Mouse (Mus musculus) c-Kit-positive CD71-negative TER-119-negative erythroid progenitor cells, embryonic 14.5 days (primary cell): Measurements from ENCODE around the gene Col13a1.

Source experiments
- DNase-seq: peaks from one replicate; pipeline ENCODE4 v3.0.0-alpha.2; 2013; ENCODE audit warnings: low read depth

The Col13a1 gene

DNA sequence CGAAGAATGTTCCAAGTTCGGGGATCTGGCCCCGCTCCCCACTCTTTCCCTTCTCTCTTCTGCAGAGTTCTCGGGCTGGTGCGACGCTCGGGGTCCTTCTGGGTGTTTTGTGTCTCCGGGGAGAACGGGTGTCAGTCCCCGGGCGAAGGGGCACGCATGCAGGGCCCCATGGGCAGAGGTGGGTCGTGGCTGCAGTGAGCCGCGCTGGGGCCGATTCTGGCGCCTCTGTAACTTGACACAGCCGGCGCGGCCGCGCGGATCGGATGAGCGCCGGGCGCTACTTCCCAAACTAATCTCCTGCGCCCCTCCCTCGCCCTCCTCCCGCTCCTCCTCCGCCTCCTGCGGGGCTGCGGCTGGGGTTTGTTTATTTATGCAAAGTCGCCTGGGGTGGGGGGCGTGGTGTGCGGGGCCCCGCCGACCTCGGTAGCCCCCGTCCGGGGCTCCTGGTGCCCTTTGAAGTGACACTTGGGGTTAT, at the start of gene Col13a1:
Gene Col13a1, minus strand, starts transcription at position 243 of the 475 bp plus-strand sequence.
- no peak for DNase-seq

DNA sequence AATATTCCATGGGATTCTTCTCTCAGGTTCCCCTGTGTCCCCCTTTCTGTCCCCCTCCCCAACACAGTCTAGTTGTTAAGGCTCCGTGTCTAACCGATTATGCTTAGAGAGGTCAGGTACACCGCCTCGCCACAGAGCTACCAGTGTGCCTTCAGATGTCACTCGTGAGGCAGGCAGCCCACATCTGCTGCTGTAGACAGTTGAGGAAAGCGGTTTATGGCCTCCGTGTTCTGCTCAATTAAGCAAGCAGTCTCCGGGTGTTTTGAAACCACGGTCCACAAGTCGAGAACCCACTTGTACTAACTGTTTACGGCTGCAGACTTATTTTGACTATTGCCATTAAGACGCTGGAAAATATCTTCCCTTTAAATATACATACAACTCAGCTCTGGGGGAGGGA, 48.8 kb upstream of the Col13a1 start:
- DNase-seq, result no peak

DNA sequence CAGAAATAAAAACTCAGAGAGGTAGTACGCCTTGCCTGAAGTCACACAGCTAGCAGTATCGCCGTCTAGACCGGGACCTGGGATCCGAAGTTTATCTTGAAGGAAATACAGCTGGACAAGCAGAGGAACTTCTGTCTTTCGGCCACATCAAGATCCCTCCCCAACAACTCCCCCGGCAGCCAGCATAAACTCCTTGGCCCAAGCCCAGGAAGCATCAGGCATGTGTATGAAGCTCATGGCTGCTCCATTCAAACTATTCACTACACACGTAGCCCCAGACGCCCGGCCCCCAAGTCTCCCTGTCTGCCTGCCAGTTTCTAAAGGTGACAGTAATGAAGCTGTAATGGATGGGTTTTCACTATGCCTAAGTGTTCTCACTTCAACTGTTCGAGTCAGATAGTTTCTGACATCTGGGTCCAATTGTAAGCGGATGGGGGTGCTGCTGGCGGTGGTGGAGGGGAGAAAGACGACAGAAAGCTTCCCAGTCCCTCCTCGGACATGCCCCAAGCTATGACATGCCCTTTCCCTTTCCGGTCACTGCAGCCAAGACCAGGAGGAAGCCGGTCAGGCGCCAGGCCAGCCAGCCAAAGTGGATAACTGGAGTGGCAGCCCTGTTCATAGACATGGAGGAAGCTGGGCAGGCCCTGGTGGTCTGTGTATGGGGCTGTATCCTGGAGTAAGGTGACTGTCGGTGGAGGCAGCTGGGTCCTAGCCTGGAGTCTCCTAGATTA, 45.1 kb upstream of the Col13a1 start:
- no peak for DNase-seq

GRCm38 (mm10) chr10:62020068-62020620, 41.2 kb upstream of the Col13a1 start:
- DNase-seq, result no peak

DNA sequence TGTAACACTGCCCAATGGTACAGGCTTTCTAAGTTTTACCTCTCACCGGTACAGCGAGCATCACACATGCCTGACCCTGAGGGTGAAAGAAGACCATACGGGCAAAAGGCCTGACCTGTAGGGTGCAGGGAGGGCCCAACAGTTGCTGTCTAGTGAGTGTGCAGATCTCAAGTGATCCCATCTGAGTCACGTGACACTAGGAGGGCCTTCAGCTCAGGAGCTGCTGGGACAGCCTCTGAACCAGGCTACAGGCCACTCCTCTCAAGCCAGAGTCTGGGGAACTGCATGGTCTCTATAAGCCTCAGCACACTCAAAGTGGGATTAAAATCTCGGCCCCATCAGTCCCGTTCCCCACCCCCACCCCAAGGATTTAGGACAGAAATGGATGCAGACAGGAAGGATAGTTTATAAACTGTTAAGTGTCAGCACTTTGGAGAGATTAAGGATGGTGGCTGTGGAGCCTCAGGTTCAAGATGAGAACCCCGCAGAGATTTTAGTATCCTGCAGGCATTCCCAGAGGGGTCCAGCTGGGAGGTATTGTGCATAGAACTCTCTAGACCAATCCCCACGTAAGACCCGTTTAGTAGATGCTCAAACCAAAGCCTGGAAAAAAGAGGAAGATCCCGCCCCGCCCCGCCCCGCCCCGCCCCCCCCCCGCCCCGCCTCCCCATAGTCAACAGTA, 40.6 kb upstream of the Col13a1 start:
- DNase-seq, result no peak

GRCm38 (mm10) chr10:62016947-62017346, 38.0 kb upstream of the Col13a1 start:
- no peak for DNase-seq

- no peak for DNase-seq
Measured at GRCm38 (mm10) chr10:62013190-62013589, 34.3 kb upstream of the Col13a1 start.

GRCm38 (mm10) chr10:62012371-62012770, 33.5 kb upstream of the Col13a1 start:
- no peak for DNase-seq

DNA sequence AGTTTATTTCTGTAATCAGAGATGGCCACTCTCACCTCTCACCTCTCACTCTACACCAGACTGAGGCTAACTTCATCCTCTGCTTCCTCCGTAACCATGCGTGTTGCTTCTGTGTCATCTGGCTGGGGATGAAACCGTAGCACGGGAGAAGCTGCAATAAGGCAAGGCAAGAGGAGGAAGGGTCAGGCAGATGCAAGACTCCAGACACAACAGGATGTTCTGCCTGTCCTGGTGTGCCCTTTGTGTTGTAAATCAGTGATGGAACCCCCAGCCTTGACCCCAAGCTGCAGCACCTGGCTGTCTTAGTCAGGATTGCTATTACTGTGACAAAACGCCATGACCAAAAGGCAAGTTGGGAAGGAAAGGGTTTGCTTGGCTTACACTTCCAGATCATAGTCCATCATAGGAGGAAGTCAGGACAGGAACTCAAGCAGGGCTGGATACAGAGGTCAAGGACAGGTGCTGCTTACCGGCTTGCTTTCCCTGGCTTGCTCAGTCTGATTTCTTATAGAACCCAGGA, 31.1 kb upstream of the Col13a1 start:
- no peak for DNase-seq

- no peak for DNase-seq
Measured at GRCm38 (mm10) chr10:62007958-62008357, 29.1 kb upstream of the Col13a1 start.

GRCm38 (mm10) chr10:62006371-62006770, 27.5 kb upstream of the Col13a1 start:
- DNase-seq, result no peak

GRCm38 (mm10) chr10:62000216-62000615, 21.3 kb upstream of the Col13a1 start:
- DNase-seq, result no peak

- no peak for DNase-seq
Measured at GRCm38 (mm10) chr10:61999766-62000165, 20.9 kb upstream of the Col13a1 start.

DNA sequence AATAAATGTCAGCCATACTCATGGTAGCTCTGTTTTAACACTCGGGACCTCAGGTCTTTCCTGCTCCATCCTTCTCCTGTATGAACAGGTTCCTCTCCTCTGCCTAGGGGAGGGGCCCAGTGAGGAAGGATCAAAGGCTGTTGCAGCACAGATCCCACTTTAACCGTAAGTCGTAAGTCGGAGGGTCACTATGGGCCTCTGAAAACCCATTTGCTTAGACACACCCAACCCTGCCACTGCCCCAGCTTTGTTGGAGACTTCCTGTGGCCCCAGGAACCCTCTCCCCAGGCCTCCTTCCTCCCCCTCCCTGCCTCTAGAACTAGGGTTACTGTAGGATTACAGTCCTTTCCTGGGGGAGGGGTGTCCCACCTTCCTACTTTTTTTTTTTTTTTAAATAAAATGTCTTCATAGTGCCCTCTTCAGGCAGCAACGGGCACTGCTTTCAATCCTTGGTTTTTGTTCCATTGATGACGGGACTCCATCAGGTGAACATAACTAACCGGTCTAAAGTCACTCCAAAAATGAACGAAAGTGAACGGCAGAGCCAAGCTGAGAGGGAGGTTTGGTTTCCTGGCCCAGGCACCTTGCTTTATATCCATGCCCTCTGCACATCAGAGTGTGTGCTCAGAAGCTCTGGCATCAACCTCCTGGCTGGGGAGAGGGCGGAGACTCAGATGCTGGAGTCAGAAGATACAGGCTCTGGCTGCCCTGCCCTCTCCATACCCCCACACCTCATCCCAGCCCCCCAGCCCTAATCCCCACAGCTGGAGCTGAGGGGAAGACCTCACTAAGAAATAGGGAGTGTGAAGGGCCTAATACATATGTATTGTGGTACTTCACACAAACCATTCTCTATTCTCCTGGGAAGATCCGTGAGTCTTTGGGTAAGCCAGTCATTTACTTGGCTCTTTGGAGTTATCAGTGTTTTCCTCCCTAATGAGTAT, 12.8 kb upstream of the Col13a1 start:
- no peak for DNase-seq

GRCm38 (mm10) chr10:61980424-61980823, 1.5 kb upstream of the Col13a1 start:
- peak; percentile 88 for DNase-seq

- DNase-seq, result no peak
Measured at GRCm38 (mm10) chr10:61978112-61978865, 619 bp downstream of the Col13a1 start.

DNA sequence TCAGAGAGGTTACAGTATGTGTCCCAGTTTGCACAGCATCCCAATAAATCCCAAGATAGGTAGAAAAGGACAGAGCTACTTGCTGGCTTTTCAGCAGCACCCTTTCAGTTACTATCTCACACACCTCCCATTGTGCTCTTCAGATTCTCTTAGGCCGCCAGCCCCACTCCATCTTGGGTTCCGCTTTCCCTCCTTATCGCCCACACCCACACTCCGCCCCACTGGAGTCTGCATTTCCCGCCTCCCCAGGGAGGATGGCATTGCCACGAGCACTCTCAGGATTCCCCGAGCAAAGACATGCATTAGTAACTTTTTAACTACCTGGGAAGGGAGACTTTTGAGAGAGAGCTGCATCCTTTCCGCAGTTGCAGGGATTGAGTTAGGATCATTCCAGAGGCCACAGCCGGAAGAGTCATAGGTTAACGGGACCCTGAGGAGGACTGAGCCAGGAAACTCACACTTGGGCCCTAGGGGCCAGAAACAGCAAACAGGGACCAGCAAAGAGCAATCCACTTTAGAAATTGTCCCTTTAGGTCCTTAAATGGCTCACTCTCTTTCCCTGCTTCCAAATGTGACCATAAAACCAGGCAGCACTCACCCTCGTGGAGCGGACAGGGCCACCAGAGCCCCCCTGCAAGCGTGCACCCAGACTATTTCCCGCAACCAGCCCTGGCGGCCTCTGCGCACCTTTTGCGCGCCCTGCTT, 1.4 kb downstream of the Col13a1 start:
- DNase-seq, result no peak

DNA sequence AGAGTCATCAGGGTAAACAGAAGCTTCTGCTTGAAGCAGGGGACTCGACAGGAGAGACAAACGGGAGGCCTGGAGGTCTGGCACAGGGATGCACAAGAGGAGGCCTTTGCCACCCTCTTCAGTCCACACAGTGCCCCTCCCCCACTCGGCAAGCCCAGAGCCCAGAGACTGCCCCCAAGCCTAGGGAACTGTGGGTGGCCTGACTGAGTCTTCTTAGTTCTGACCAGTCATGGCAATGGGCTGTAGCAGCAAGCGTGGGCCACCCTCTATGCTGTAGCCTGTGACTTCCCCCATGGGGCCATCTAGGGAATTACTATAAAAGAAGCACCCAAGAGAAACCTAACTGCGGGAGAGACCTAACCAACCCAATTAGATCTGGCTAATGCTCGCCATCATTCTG, 1.9 kb downstream of the Col13a1 start:
- DNase-seq, result no peak

GRCm38 (mm10) chr10:61974581-61974980, 4.3 kb downstream of the Col13a1 start:
- no peak for DNase-seq

GRCm38 (mm10) chr10:61972041-61972440, 6.9 kb downstream of the Col13a1 start:
- no peak for DNase-seq
